Mouse (Mus musculus): ENCODE results near the gene Plpp2. TPM values are rescaled to one million over a fixed set of nuclear protein-coding genes. Genes with fewer than 3 reads are reported as not detected.

The Plpp2 gene
- polyA plus RNA-seq, 1 experiment from 2014 or later, result 10.7 TPM

GRCm38 (mm10) chr10:79569921-79570320 lies 36.3 kb upstream of the Plpp2 start:
- no peak overlapping the region for H3K9ac ChIP-seq (replicated peaks)
- WGBS, result 86% methylated on average over 5 of the region's 5 CpGs
- H3K36me3 ChIP-seq, result no peaks in the 10 kb centered on the region
- no peaks in the 10 kb centered on the region for H3K9me3 ChIP-seq
- ATAC-seq (replicated peaks), result no peak
- H3K4me2 ChIP-seq (replicated peaks), result no peak overlapping the region
- H3K27me3 ChIP-seq, result no peaks in the 10 kb centered on the region
- no peak overlapping the region for H3K27ac ChIP-seq (replicated peaks)
- no peak overlapping the region for H3K4me3 ChIP-seq
- no peaks in the 10 kb centered on the region for H3K4me1 ChIP-seq

- Histone ChIP-seq H3K4me3 (no peak overlapping the region), H3K9me3 (no peaks in the 10 kb centered on the region), H3K4me1 (peaks cover 6% of the 10 kb centered on the region; the same call in 1 of the 2 replicates), H3K27ac (replicated peaks) (no peak overlapping the region), H3K36me3 (no peaks in the 10 kb centered on the region), H3K4me2 (replicated peaks) (no peak overlapping the region), H3K27me3 (no peaks in the 10 kb centered on the region), H3K9ac (replicated peaks) (no peak overlapping the region)
- ATAC-seq (replicated peaks), result no peak
- WGBS, result 85% methylated on average over 2 of the region's 2 CpGs
Measured at GRCm38 (mm10) chr10:79559716-79560115, 26.1 kb upstream of the Plpp2 start.

GRCm38 (mm10) chr10:79557496-79557895 lies 23.9 kb upstream of the Plpp2 start:
- H3K4me3 ChIP-seq, result no peak overlapping the region
- no peak overlapping the region for H3K27ac ChIP-seq (replicated peaks)
- no peak overlapping the region for H3K9ac ChIP-seq (replicated peaks)
- H3K4me1 ChIP-seq, result peaks cover 23% of the 10 kb centered on the region
- H3K27me3 ChIP-seq, result no peaks in the 10 kb centered on the region
- no peaks in the 10 kb centered on the region for H3K9me3 ChIP-seq
- H3K36me3 ChIP-seq, result no peaks in the 10 kb centered on the region
- 97% methylated on average over 5 of the region's 5 CpGs for WGBS
- H3K4me2 ChIP-seq (replicated peaks), result no peak overlapping the region
- no peak for ATAC-seq (replicated peaks)

- Histone ChIP-seq H3K27ac (replicated peaks) (no peak overlapping the region), H3K9me3 (no peaks in the 10 kb centered on the region), H3K27me3 (no peaks in the 10 kb centered on the region), H3K4me2 (replicated peaks) (no peak overlapping the region), H3K4me1 (peaks cover 27% of the 10 kb centered on the region), H3K36me3 (no peaks in the 10 kb centered on the region), H3K9ac (replicated peaks) (no peak overlapping the region), H3K4me3 (no peak overlapping the region)
- no peak for ATAC-seq (replicated peaks)
- 94% methylated on average over 5 of the region's 5 CpGs for WGBS
Measured at GRCm38 (mm10) chr10:79556951-79557350, 23.4 kb upstream of the Plpp2 start.

GRCm38 (mm10) chr10:79555238-79555724 lies 21.7 kb upstream of the Plpp2 start:
- no peak overlapping the region for H3K27ac ChIP-seq (replicated peaks)
- no peaks in the 10 kb centered on the region for H3K9me3 ChIP-seq
- H3K4me2 ChIP-seq (replicated peaks), result peak overlapping the region; percentile 80
- no peaks in the 10 kb centered on the region for H3K27me3 ChIP-seq
- no peaks in the 10 kb centered on the region for H3K36me3 ChIP-seq
- peaks cover 27% of the 10 kb centered on the region for H3K4me1 ChIP-seq
- peak; percentile 31 for ATAC-seq (replicated peaks)
- H3K9ac ChIP-seq (replicated peaks), result peak overlapping the region; percentile 89
- WGBS, result 20% methylated on average over 7 of the region's 7 CpGs
- peak overlapping the region; percentile 90 for H3K4me3 ChIP-seq

GRCm38 (mm10) chr10:79554330-79555237 lies 21.0 kb upstream of the Plpp2 start, which contains the start of gene Mier2:
Gene Mier2, minus strand, starts transcription at chr10:79555199.
- under 1% methylated on average over 98 of the region's 108 CpGs for WGBS
- Histone ChIP-seq H3K4me1 (peaks cover 27% of the 10 kb centered on the region), H3K9ac (replicated peaks) (peak within 1 kb of the TSS; percentile 89)

GRCm38 (mm10) chr10:79553691-79554090 lies 20.1 kb upstream of the Plpp2 start:
- WGBS, result 41% methylated on average over 10 of the region's 10 CpGs
- Histone ChIP-seq H3K4me2 (replicated peaks) (peak overlapping the region; percentile 80), H3K36me3 (peaks cover 13% of the 10 kb centered on the region), H3K27me3 (no peaks in the 10 kb centered on the region), H3K4me1 (peaks cover 27% of the 10 kb centered on the region), H3K9me3 (no peaks in the 10 kb centered on the region), H3K4me3 (peak overlapping the region; percentile 90), H3K27ac (replicated peaks) (no peak overlapping the region), H3K9ac (replicated peaks) (peak overlapping the region; percentile 89)
- ATAC-seq (replicated peaks), result no peak

More at GRCm38 (mm10) chr10:79554330-79555237, 21.0 kb upstream of the Plpp2 start, which contains the start of gene Mier2:
- H3K27ac ChIP-seq (replicated peaks), result peak within 1 kb of the TSS; percentile 68
- peak; percentile 83 for ATAC-seq (replicated peaks)
- no peaks in the 10 kb centered on the region for H3K9me3 ChIP-seq
- H3K27me3 ChIP-seq, result no peaks in the 10 kb centered on the region
- H3K4me3 ChIP-seq, result peak within 1 kb of the TSS; percentile 90
- peaks cover 4% of the 10 kb centered on the region for H3K36me3 ChIP-seq
- H3K4me2 ChIP-seq (replicated peaks), result peak within 1 kb of the TSS; percentile 80

GRCm38 (mm10) chr10:79553176-79553575 lies 19.6 kb upstream of the Plpp2 start:
- H3K4me2 ChIP-seq (replicated peaks), result peak overlapping the region; percentile 80
- 91% methylated on average over 6 of the region's 6 CpGs for WGBS
- no peaks in the 10 kb centered on the region for H3K9me3 ChIP-seq
- no peak overlapping the region for H3K27ac ChIP-seq (replicated peaks)
- no peak overlapping the region for H3K9ac ChIP-seq (replicated peaks)
- no peak for ATAC-seq (replicated peaks)
- H3K27me3 ChIP-seq, result no peaks in the 10 kb centered on the region
- peak overlapping the region; percentile 90 for H3K4me3 ChIP-seq
- peaks cover 27% of the 10 kb centered on the region for H3K4me1 ChIP-seq
- H3K36me3 ChIP-seq, result peaks cover 18% of the 10 kb centered on the region

GRCm38 (mm10) chr10:79552531-79552930 lies 18.9 kb upstream of the Plpp2 start:
- no peaks in the 10 kb centered on the region for H3K27me3 ChIP-seq
- H3K9me3 ChIP-seq, result no peaks in the 10 kb centered on the region
- H3K4me2 ChIP-seq (replicated peaks), result no peak overlapping the region
- no peak overlapping the region for H3K4me3 ChIP-seq
- no peak overlapping the region for H3K27ac ChIP-seq (replicated peaks)
- H3K4me1 ChIP-seq, result peaks cover 27% of the 10 kb centered on the region
- 93% methylated on average over 8 of the region's 8 CpGs for WGBS
- no peak for ATAC-seq (replicated peaks)
- no peak overlapping the region for H3K9ac ChIP-seq (replicated peaks)
- H3K36me3 ChIP-seq, result peaks cover 24% of the 10 kb centered on the region

- Histone ChIP-seq H3K4me1 (peaks cover 24% of the 10 kb centered on the region), H3K27ac (replicated peaks) (no peak overlapping the region), H3K36me3 (peaks cover 45% of the 10 kb centered on the region), H3K9ac (replicated peaks) (no peak overlapping the region), H3K9me3 (no peaks in the 10 kb centered on the region), H3K27me3 (no peaks in the 10 kb centered on the region), H3K4me3 (no peak overlapping the region), H3K4me2 (replicated peaks) (no peak overlapping the region)
- ATAC-seq (replicated peaks), result no peak
- 86% methylated on average over 9 of the region's 9 CpGs for WGBS
Measured at GRCm38 (mm10) chr10:79550366-79550765, 16.8 kb upstream of the Plpp2 start.

GRCm38 (mm10) chr10:79548971-79549723 lies 15.6 kb upstream of the Plpp2 start:
- H3K27ac ChIP-seq (replicated peaks), result no peak overlapping the region
- H3K4me2 ChIP-seq (replicated peaks), result no peak overlapping the region
- H3K27me3 ChIP-seq, result no peaks in the 10 kb centered on the region
- no peaks in the 10 kb centered on the region for H3K9me3 ChIP-seq
- H3K4me3 ChIP-seq, result no peak overlapping the region
- no peak overlapping the region for H3K9ac ChIP-seq (replicated peaks)
- no peak for ATAC-seq (replicated peaks)
- peaks cover 57% of the 10 kb centered on the region for H3K36me3 ChIP-seq
- peaks cover 20% of the 10 kb centered on the region for H3K4me1 ChIP-seq
- 94% methylated on average over 18 of the region's 18 CpGs for WGBS

GRCm38 (mm10) chr10:79548546-79548945 lies 14.9 kb upstream of the Plpp2 start:
- Histone ChIP-seq H3K9me3 (no peaks in the 10 kb centered on the region), H3K9ac (replicated peaks) (no peak overlapping the region), H3K4me2 (replicated peaks) (no peak overlapping the region), H3K4me1 (peaks cover 14% of the 10 kb centered on the region), H3K27ac (replicated peaks) (no peak overlapping the region), H3K27me3 (no peaks in the 10 kb centered on the region), H3K4me3 (no peak overlapping the region), H3K36me3 (peaks cover 63% of the 10 kb centered on the region)
- 91% methylated on average over 5 of the region's 5 CpGs for whole genome bisulfite sequencing
- no peak for ATAC-seq (replicated peaks)

Measured in forebrain, embryonic 15.5 days (tissue).